Mouse (Mus musculus) ovary, postnatal 10 days (tissue): ENCODE measurements around the gene Tmed11.
A peak's percentile ranks its signal among the peaks of the same experiment; 100 is the strongest.
"Not testable (repeated sequence)": the region's sequence is repeated elsewhere in the genome, so short reads cannot be mapped to it uniquely, and the experiment has no call there.

ENCODE experiments used
- DNase-seq: peaks from one replicate; pipeline ENCODE4 v3.0.0; 2022; ENCODE audit warnings: low spot score

The Tmed11 gene

DNA sequence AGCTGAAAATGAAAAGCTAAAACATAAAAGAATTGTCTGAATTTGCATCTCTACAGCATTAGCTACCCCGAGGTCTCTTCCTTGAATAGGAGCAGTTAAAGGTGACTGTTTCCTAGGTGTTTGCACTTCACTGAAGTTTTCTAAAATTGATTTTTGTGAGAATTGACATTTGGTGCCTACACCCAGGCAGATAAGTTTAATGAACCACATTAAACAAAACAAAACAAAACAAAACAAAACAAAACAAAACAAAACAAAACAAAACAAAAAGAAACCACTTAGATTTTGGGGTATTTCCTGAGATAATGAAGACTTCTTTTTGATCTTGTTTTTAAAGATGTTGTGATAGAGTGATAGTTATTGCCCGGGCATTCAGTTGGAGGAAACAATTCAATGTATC lies at the start of gene Tmed11:
TSS of gene Tmed11 (minus strand) at position 101 of the 400 bp plus-strand sequence.
- not testable (repeated sequence) for DNase-seq

DNA sequence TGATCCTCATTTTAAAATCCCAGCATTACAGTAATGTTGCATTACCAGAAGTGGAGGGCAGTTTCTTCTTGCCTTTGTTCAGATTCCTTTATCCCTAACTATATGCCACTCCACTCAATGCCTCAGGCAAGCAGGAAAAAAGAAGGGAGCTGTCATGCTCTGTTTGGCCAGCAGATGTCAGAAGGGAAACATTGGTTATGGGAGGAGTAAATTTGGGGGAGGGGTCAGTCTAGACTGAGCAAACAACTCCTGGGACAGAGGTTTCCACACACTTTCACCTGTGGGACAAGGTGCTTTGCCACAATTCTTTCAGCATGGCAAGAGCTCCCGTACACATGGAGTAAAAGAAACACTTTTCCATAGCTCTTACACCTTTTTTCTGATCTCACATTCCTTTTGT lies 41.0 kb upstream of the Tmed11 start:
- DNase-seq = no peak

DNA sequence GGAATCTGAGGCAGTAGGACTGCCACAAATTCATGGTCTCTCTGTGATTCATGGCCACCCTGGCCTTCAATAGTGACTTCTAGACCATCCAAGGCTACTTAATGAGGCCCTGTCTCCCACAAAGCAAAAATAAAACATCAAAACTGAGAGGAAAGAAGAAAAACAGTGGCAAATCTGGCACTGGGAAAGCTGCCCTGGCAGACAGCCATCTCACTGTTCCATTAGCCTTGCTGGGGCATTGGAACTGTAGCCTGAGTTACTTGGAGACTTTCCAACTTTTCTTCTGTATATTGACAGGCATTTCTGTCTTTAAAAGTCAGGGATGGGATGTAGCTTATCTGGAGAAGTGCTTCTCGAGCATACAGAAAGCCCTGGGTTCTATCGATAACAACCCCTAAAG lies 28.1 kb upstream of the Tmed11 start:
- no peak for DNase-seq

DNA sequence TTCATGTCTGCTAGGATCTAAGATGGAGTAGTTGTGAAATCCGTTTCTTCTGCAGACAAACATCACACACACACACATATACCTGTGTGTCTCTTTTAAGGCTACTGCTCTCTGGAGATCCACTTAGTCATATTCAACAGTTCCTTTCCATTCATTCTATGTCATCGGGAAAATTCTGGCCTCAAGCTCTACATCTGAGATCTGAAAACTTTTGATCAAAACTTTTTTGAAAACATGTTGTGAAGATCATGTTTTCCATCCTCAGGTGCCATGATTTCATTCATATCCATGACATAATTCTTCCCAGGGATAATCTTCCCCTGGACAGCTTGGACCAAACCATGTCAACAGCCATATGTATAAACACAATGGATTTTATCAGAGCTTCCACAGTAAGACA lies 13.6 kb upstream of the Tmed11 start, which contains the start of gene Vmn2r8:
TSS of gene Vmn2r8 (minus strand) at position 101 of the 400 bp plus-strand sequence.
- DNase-seq = not testable (repeated sequence)

DNA sequence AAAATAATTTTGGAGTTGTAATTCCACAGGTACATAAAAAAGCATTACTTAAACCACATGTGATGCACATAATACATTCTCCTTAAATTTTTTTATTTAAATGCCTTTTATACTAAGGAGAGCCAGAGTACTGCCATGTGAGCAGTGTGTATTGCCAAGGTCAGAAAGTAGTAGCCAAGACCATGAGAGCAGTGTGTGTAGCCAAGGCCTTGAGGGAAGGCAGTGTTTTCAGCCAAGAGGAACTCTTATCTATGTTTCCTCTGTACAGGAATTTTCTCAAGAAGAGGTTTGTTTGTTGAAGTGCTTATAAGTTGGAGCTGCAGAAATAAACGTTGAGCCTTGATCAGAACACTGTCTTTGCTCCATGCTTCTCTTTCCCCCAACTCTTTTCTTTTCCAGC lies 8.5 kb upstream of the Tmed11 start:
- no peak for DNase-seq

DNA sequence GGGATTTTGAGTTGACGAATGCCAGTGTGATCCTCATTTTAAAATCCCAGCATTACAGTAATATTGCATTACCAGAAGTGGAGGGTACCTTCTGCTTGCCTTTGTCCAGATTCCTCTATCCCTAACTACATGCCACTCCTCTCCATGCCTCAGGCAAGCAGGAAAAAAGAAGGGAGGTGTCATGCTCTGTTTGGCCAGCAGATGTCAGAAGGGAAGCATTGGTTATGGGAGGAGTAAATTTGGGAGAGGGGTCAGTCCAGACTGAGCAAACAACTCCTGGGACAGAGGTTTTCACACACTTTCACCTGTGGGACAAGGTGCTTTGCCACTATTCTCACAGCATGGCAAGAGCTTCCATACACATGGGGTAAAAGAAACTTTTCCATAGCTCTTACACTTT lies 4.8 kb downstream of the Tmed11 start:
- peak; percentile 4 for DNase-seq

DNA sequence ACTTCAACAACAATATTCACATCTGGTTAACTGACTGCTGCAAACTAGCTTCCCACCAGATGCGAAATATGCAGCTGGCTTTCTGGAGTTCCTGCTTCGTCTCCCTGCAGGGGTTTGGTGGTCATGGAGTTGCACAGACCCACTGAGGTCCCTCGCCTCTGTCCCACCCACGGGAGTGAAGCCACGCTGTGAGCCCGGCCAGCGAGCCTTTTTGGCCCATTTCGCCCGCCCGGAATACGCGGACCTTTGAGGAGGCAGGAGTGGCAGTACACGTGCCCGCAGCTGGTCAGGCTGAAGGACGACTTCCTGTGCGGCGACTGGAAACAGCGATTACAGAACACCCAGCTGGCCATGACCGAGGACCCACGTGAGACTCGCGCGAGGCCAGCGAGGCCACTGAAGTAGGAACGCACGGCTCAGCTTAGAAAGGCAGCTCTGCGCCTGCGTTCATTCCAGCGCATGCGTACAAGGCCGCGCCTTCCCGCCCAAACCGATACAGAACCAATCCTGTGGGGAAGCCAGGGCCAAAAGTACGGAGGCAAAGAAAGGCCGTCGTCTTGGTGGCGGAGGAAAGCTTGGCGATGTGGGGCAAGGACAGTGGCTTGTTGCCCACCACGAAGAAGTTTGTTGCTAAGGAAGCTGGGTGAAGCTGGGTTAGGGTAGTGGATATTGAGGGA lies 20.4 kb downstream of the Tmed11 start, which contains the start of gene Rnf212:
TSS of gene Rnf212 (minus strand) at position 353 of the 677 bp plus-strand sequence.
- DNase-seq = no peak

DNA sequence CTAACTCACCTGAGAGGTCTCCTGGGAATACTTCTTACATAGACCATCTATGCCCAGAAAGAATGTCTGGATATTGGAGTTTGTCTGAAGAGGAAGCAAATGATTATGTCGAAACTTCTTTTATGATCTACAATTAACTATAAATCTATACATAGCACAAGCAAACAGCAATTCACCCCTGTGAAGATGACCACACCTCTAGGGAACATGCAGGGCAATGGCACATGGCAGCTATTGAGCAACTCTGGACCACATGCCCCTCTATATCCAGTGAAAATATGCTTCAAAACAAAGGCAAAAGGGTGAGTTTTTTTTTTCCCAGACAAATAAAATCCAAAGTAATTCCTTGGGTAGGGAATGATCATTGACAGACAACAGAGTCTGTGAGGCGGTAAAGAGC lies 35.2 kb downstream of the Tmed11 start:
- DNase-seq = no peak

DNA sequence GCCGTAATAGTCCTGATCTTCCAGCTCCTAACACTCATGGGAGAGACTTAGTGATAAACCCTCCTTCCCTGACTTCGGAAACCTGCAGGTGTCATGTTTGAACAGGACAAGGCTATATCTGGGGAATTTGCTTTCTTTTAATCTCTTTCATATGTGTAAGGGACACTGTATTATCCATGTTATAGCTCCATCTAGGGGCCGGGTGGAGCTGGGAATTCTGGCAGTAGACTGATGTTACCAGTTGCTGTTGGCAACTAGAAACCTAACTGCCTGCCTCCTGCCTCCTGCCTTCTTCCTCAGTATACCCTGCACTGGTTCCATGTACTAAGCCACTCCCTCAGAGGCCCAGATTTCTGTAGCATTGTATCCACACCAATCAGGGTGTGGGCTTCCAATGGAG lies 36.8 kb downstream of the Tmed11 start:
- no peak for DNase-seq

DNA sequence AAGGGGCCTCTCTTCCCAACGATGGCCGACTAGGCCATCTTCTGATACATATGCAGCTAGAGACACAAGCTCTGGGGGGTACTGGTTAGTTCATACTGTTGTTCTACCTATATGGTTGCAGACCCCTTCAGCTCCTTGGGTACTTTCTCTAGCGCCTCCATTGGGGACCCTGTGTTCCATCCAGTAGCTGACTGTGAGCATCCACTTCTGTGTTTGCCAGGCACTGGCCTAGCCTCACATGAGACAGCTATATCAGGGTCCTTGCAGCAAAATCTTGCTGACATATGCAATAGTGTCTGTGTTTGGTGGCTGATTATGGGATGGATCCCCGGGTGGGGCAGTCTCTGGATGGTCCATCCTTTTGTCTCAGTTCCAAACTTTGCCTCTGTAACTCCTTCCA lies 43.9 kb downstream of the Tmed11 start:
- not testable (repeated sequence) for DNase-seq

DNA sequence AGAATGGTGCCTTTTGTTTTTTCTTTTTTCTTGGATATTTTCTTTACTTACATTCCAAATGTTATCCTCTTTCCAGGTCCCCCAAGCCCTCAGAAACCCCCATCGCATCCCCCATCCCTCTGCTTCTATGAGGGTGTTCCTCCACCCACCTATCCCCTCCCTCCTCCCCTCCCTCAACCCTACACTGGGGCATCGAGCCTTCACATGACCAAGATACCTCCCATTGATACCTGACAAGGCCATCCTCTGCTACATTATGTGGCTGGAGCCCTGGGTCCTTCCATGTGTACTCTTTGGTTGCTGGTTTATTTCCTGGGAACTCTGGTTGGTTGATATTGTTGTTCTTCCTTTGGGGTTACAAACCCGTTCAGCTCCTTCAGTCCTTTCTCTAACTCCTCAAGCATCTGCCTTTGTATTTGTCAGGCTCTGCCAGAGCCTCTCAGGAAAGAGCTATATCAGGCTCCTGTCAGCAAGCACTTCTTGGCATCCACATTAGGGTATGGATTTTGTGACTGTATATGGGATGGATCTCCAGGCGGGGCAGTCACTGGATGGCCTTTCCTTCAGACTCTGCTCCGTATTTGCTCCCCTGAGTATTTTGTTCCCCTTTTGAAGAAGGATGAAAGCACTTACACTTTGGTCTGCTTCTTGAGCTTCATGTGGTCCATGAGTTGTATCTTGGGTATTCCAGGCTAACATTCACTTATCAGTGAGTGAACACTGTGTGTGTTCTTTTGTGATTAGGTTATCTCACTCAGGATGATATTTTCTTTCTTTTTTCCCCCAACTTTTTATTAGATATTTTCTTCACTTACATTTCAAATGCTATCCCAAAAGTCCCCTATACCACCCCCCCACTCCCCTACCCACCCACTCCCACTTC lies 44.6 kb downstream of the Tmed11 start:
- DNase-seq = no peak

DNA sequence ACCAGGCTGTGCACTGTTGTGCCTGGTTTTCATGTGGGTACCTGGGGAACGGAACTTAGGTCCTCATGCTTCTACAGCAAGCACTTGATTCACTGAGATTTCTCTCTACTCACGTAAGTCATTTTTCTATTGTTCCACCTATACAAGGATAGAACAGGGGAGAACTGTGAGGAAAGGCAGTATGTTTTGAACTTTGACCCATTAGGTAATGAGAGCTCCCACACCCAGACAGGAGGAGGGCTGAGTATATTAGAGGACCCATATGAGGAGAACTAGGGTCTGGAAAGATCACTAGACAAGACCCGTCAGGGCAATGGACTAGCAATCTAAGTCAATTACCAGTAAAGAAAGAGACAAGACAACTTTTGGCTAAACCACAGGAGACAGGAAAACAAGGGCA lies 50.5 kb downstream of the Tmed11 start:
- DNase-seq = no peak

DNA sequence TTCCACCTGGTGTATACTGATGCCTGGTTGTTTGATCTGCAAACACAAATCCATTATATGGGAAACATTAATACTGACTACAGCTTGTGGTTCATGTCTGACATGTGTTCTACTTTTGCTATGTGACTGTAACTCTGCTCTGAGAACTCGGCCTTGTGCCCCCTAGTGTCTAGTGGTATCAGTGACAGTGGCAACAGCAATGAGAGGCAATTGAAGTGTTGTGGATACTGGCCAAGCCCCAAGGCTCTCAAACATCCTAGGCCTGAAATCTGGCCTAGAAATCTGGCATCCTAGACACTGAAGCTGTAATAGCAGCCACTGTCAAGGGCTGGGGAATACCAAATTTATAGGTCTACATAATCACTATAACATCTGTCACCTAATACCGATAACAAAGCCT lies 51.3 kb downstream of the Tmed11 start:
- no peak for DNase-seq

DNA sequence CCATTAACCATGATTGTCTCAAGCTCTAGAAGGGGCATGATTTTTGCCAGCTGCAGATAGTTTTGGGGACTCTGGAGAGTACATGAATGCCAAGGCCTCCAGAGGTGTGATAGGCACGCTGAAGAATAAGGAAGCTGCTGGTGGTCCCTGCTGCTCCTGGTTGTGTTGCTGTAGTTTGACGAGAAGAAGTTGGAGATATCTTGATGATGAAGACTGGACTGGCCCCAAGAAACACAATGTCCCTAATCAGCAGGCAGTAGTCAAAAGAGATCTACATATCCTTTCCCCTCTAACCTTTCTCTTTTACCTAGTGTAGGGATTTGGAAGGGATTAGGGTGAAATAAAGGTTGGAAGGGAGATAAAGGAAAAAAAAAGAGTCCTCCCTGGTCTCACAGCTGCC lies 52.6 kb downstream of the Tmed11 start:
- no peak for DNase-seq

DNA sequence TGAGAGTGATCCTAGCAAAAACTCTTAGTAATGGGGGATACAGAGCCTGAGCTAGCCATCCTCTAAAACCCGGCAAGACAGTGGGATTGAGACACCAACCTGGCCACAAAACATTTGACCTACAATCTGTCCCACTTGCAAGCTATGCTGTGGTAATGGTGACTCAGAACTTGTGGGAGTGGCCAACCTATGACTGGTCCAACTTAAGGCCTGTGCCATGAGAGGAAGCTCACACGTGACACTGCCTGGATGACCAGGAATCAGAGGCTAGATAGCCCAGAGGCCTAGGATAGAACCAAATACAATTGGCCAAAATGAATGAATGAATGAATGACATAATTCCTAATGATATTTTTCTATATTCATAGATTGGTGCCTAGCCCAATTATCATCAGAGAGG lies 53.3 kb downstream of the Tmed11 start:
- no peak for DNase-seq

DNA sequence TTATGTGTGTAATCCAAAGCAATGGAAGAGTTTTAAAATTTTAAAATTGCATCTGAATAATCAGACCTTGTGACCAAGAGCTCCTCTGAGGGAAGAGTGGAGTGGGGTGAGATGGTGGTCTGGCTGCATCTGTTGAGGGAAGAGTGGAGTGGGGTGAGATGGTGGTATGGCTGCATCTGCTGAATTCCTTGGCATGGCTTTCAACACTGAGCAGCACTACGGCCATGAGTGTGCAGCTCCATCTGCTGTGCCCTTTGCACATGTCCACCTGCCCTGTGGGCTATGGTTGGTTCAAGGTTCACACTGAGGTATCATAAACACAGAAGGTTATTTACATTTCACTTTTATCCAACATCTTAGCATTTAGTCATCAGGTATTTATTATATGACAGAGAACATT lies 67.7 kb downstream of the Tmed11 start:
- no peak for DNase-seq
